Mouse (Mus musculus): Measurements from ENCODE around the gene Aup1. TPM values are rescaled to one million over a fixed set of nuclear protein-coding genes. Genes with fewer than 3 reads are reported as not detected.

Gene Aup1
- total RNA-seq, 2 experiments from 2014 or later = 130 to 135 TPM

GRCm38 (mm10) chr6:83017190-83017589, 37.1 kb upstream of the Aup1 start:
- TF ChIP-seq CTCF (IDR thresholded peaks at IDR 0.05) = no peak
- no peak overlapping the region for H3K4me3 ChIP-seq
- H3K27ac ChIP-seq = no peak overlapping the region
- DNase-seq (ENCODE audit: extremely low spot score in 1 of 2, low spot score in 2 of 2) = no peak
- intact Hi-C loops (cut with DNase I) = no loop called here

DNA sequence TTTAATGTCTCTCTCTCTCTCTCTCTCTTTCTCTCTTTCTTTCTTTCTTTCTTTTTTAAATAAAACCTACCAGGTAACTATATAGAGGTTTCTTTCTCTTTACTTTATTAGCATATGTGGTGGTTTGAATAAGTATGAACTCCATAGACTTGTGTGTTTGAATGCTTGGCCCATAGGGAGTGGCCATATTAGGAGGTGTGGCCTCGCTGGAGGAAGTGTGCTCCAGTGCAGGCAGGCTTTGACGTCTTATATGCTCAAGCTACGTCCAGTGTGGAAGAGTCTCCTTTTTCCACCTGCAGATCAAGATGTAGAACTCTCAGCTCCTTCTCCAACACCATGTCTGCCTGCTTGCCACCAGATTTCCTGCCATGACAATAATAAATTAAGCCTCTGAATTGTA, 35.3 kb upstream of the Aup1 start:
- intact Hi-C loops (cut with DNase I) = no loop called here
- Histone ChIP-seq H3K4me3 (no peak overlapping the region), H3K27ac (no peak overlapping the region)
- no peak for DNase-seq (ENCODE audit: extremely low spot score in 1 of 2, low spot score in 2 of 2)
- no peak for TF ChIP-seq CTCF (IDR thresholded peaks at IDR 0.05)

DNA sequence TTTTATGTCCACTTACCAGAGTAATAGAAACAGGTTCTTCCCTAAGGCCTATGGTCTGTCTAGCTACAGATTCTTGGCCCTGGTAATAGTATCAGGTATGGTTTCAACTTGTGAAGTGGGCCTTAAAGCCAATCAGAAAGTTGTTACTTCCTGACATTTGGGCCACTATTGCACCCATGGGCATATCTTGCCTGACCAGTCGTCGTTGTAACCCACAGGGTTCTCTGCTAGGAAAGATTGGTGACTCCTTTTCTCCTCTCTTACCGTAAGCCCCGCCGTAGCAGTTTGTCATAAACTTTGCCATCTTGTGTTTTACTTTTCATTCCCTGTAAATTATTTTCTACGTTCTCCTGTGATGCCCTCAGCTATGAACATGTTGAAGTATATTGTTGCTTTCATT, 34.2 kb upstream of the Aup1 start:
- intact Hi-C loops (cut with DNase I) = no loop called here
- TF ChIP-seq CTCF (IDR thresholded peaks at IDR 0.05) = no peak
- Histone ChIP-seq H3K27ac (no peak overlapping the region), H3K4me3 (no peak overlapping the region)
- no peak for DNase-seq (ENCODE audit: extremely low spot score in 1 of 2, low spot score in 2 of 2)

DNA sequence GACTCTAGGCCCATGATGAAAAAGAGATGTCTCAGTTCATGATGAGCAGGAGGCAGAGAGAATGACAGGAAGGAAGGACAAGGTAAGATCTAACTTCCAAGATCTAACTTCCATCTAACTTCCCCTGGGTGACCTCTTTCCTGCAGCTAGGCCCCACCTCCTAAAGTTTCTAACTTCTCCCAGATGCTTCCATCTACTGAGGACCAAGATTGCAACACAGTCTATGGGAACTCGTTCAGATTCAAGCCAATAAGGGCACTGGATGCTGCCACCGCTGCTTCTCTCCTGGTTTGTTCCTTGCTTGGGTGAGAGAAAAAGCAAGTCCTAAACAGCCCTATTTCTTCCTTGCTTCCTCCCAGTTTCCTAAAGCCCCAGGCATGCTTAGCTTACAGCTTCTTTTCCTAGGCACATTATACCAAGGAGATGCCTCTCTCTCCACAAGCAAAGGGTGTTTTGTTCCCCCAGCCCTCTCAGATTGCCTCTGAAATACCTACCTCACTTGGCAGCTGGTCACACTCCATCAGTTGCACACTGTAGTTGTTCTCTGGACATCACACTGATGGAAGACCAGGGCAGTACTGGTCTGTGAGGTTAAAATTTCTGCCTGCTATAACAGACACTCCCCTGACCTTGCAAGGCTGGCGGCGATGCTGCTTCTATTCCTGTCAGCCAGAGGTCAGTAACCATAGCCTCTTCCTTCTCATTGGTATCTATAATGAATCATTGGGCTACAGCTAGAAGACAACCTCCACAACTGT, 33.3 kb upstream of the Aup1 start:
- intact Hi-C loops (cut with DNase I) = no loop called here

GRCm38 (mm10) chr6:83023008-83023407, 31.3 kb upstream of the Aup1 start:
- TF ChIP-seq CTCF (IDR thresholded peaks at IDR 0.05) = no peak
- DNase-seq (ENCODE audit: extremely low spot score in 1 of 2, low spot score in 2 of 2) = no peak
- H3K4me3 ChIP-seq = no peak overlapping the region
- intact Hi-C loops (cut with DNase I) = no loop called here
- no peak overlapping the region for H3K27ac ChIP-seq

More for the DNA sequence above, 33.3 kb upstream of the Aup1 start:
- DNase-seq (ENCODE audit: extremely low spot score in 1 of 2, low spot score in 2 of 2) = no peak
- Histone ChIP-seq H3K4me3 (no peak overlapping the region), H3K27ac (no peak overlapping the region)
- TF ChIP-seq CTCF (IDR thresholded peaks at IDR 0.05) = no peak

DNA sequence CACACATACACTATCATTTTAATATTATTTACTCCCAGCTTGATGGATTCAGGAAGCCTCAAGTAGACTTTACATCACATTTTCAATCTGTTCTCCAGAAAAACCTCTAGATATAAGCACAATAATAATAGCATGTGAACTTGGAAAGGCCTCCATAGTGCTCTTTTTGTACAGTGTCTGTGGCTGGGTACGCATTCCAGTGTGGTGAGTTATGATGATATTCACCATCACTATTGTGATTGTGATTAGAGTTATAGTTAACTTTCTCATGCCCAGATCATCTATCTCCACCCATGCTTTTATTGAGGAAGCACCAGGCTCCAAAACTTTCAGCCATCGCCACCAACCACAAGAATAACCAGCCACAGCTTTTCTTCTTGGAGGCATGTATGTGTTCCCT, 30.5 kb upstream of the Aup1 start:
- Histone ChIP-seq H3K27ac (no peak overlapping the region), H3K4me3 (no peak overlapping the region)
- no peak for TF ChIP-seq CTCF (IDR thresholded peaks at IDR 0.05)
- intact Hi-C loops (cut with DNase I) = no loop called here
- no peak for DNase-seq (ENCODE audit: extremely low spot score in 1 of 2, low spot score in 2 of 2)

DNA sequence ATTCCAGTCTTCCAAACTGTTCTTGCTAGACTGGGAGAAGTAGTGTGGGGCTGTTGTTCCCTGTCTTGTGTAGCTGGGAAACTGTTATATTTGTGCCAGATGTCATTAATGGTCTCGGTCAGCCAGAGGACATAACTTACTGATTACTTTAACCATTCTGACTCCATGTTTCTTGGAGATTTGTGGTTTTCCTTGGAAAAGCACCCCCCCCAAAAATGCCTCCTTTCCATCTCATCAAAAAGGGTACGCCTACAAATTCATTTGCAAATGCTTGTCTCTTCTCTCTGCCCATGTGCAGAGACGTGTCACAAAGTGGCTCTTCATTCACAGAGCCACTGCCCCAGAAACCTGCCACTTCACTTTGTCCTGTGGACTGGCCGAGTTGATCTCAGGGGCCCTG, 29.9 kb upstream of the Aup1 start:
- no peak for DNase-seq (ENCODE audit: extremely low spot score in 1 of 2, low spot score in 2 of 2)
- H3K4me3 ChIP-seq = no peak overlapping the region
- intact Hi-C loops (cut with DNase I) = no loop called here
- H3K27ac ChIP-seq = no peak overlapping the region
- TF ChIP-seq CTCF (IDR thresholded peaks at IDR 0.05) = no peak

DNA sequence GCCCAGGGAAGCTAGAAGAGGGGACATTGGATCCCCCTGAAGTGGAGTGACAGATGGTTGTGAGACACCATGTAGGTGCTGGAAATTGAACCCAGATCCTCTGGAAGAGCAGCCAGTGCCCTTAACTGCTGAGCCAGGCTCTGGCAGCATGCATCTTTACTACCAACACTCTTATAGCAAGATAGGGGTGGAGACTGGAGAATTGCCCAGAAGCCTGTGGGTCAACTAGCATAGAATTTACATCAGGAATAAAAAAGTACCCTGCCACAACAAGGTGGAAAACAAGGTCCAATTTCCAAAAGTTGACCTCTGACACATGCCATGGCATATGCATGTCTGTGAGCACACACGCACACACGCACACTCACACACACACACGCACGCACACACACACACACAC, 29.1 kb upstream of the Aup1 start:
- Histone ChIP-seq H3K27ac (no peak overlapping the region), H3K4me3 (no peak overlapping the region)
- no peak for TF ChIP-seq CTCF (IDR thresholded peaks at IDR 0.05)
- DNase-seq (ENCODE audit: extremely low spot score in 1 of 2, low spot score in 2 of 2) = no peak
- intact Hi-C loops (cut with DNase I) = no loop called here

GRCm38 (mm10) chr6:83027293-83027692, 27.0 kb upstream of the Aup1 start:
- no peak for TF ChIP-seq CTCF (IDR thresholded peaks at IDR 0.05)
- no peak overlapping the region for H3K4me3 ChIP-seq
- intact Hi-C loops (cut with DNase I) = no loop called here
- no peak for DNase-seq (ENCODE audit: extremely low spot score in 1 of 2, low spot score in 2 of 2)
- no peak overlapping the region for H3K27ac ChIP-seq

GRCm38 (mm10) chr6:83027706-83028105, 26.6 kb upstream of the Aup1 start:
- Histone ChIP-seq H3K27ac (no peak overlapping the region), H3K4me3 (no peak overlapping the region)
- no peak for DNase-seq (ENCODE audit: extremely low spot score in 1 of 2, low spot score in 2 of 2)
- TF ChIP-seq CTCF (IDR thresholded peaks at IDR 0.05) = no peak
- intact Hi-C loops (cut with DNase I) = no loop called here

DNA sequence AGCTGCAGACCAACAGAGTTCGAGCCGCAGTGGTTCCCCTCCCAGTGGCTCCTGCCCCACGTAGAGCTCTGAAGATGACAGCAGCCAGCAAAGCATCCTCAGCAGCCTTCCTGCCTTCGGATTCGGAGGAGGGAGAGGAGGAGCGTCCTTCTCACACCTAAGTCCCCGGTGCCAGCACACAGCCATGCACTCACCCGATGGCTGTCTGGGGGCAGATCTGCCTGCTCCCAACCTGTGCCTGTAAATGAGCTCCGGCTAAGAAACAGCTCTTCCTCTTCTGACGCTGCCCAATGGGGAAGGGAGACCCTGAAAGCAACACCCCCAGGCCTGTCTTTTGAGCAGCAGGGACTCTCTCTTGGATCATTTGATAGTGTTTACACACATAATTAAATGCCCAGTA, 24.5 kb upstream of the Aup1 start:
- TF ChIP-seq CTCF (IDR thresholded peaks at IDR 0.05) = no peak
- Histone ChIP-seq H3K27ac (no peak overlapping the region), H3K4me3 (no peak overlapping the region)
- intact Hi-C loops (cut with DNase I) = no loop called here
- DNase-seq (ENCODE audit: extremely low spot score in 1 of 2, low spot score in 2 of 2) = no peak

- H3K27ac ChIP-seq = no peak overlapping the region
- TF ChIP-seq CTCF (IDR thresholded peaks at IDR 0.05) = no peak
- no peak for DNase-seq (ENCODE audit: extremely low spot score in 1 of 2, low spot score in 2 of 2)
- intact Hi-C loops (cut with DNase I) = no loop called here
- H3K4me3 ChIP-seq = no peak overlapping the region
These were observed 23.2 kb upstream of the Aup1 start for GRCm38 (mm10) chr6:83031111-83031510.

DNA sequence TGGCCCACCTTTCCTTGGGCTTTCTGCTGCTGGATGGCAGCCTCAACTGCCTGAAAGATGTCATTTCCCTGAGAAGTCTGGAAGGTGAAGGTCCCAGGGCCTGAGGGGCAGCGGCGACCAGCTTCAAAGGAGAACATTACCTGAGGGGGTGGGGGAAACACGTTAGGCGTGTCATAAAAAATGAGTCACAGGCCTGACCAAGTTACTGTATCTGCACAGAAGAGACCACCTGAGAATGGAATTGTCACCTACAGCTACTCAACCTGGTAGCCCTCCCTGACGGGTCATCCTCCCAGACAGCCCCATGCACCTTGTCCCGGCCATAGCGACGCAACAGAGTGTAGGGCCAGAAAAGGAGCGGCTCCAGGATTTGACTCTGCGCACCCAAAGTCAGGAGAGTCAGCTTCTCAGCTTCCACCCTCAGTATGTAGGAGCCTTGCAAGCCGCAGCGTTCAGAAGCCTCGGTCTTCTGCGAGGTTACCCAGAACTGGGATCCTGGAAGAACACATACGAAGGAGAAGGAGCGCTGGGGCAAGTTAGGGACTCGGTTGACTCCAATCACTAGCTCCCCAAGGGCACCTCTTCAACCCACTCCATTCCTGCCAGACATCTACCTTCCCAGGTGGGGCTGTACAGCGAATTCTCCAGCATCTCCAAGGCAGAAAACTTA, 22.3 kb upstream of the Aup1 start:
- no peak for DNase-seq (ENCODE audit: extremely low spot score in 1 of 2, low spot score in 2 of 2)
- intact Hi-C loops (cut with DNase I) = no loop called here
- TF ChIP-seq CTCF (IDR thresholded peaks at IDR 0.05) = no peak
- peak overlapping the region; percentile 52 for H3K4me3 ChIP-seq
- no peak overlapping the region for H3K27ac ChIP-seq

All from left cerebral cortex, adult 2 months (tissue).